Mouse (Mus musculus) brain, embryonic 18.5 days (tissue): Measurements from ENCODE around the gene Lhfpl4.

Source experiments
- DNase-seq: peaks from one replicate; pipeline ENCODE4 v3.0.0-alpha.2; 2012; ENCODE audit warnings: low read depth, low spot score

Gene Lhfpl4

DNA sequence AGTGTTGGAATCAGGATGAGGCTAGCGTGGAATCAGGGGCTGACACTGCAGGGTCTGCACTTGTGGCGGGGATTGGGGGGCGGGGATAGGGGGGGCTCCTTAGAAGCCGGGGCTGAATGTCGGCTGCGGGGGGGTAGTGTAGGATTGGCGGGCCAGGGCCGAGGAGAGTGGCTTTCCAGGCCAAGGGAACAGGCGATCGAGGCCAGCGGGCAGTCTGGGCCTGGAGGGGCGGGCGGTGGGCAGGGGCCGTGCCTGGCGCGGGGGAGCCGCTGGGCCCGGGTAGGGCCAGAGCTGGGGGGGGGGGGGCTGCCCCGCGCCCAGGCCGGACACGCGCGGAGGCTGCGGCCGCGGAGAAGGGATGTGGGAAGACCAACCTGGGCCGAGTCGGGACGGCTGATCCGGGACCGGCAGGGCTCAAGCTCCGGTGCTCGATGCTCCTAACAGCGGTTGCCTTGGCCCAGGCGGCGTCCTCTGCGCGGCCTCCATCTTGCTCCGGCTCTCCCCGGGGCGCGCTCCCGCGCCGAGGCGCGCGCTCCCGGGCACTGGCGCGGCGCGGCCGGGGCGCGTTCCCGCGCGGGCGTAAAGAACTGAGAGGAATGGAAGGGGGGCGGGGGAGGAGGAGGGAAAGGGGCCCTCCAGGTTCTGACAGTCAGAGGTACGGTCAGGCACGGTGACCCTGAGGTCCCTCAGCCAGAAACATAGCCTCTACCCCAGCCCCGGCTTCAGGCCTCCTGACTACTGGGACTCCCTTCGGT, at the start of gene Lhfpl4:
Gene Lhfpl4 (minus strand): TSS at position 544 of the 755 bp plus-strand sequence.
- peak; percentile 43 for DNase-seq

- DNase-seq: no peak
Observed at GRCm38 (mm10) chr6:113242753-113243152, 47.6 kb upstream of the Lhfpl4 start.

- no peak for DNase-seq
Observed at GRCm38 (mm10) chr6:113238442-113238841, 43.3 kb upstream of the Lhfpl4 start.

DNA sequence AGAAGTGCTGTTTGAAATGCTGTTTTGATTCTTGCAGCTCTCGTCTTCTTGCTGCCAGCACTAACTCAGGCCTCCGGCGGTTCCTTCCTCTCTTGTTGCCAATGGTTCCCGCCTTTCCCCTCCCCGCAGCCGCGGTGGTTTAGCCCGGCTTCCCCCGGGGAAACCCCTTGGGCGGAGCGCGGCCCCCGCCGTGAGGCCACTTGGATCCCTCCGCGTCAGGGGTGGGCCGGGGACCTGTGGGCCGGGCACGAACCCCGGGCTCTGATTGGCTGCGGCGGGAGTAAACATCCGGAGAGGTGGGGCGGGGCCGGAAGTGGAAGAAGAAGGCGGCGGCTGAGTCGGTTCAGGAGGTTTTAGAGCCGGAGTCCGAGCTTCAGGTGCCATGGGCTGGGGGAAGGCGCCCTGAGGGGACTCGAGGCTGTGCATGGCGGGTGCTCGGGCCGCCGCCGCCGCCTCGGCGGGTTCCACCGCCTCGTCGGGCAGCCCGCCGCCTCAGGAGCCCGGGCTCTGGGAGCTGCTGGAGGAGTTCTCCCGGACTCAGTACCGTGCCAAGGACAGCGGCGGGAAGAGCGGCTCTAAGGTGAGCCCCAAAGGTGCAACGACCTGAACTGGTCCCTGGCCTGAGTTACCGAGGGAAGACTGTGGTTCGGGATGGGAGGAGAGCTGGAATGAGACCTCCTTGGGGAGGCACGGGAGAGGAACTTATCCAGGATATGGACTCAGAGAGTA, 42.5 kb upstream of the Lhfpl4 start, which contains the start of gene Mtmr14:
Gene Mtmr14 (plus strand): TSS at position 302 of the 729 bp plus-strand sequence.
- peak; percentile 93 for DNase-seq

- DNase-seq: no peak
Observed at GRCm38 (mm10) chr6:113235141-113235540, 40.0 kb upstream of the Lhfpl4 start.

DNA sequence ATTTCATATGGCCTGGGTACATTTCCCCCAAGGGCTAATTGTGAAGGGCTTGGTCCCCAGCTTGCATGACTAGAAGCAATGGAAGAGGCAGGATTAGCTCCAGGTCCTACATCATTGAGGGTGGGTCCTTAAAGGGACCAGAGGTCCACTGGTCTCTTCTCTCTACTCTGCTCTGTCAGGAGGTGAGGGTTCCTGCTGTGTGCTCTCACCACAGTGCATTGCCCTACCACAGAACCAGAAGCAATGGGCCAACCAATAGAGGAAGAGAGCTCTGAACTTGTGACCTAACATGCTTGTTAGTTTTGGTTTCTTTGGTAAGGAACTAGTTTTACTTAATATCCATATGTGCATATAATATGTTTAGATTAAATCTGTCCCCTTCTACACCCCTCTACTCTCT, 31.5 kb upstream of the Lhfpl4 start:
- no peak for DNase-seq

- DNase-seq: no peak
Observed at GRCm38 (mm10) chr6:113225798-113226197, 30.6 kb upstream of the Lhfpl4 start.

- DNase-seq: no peak
Observed at GRCm38 (mm10) chr6:113216280-113216679, 21.1 kb upstream of the Lhfpl4 start.

- DNase-seq: no peak
Observed at GRCm38 (mm10) chr6:113195596-113195992, 410 bp upstream of the Lhfpl4 start.

GRCm38 (mm10) chr6:113194517-113194840, 705 bp downstream of the Lhfpl4 start:
- DNase-seq: no peak

DNA sequence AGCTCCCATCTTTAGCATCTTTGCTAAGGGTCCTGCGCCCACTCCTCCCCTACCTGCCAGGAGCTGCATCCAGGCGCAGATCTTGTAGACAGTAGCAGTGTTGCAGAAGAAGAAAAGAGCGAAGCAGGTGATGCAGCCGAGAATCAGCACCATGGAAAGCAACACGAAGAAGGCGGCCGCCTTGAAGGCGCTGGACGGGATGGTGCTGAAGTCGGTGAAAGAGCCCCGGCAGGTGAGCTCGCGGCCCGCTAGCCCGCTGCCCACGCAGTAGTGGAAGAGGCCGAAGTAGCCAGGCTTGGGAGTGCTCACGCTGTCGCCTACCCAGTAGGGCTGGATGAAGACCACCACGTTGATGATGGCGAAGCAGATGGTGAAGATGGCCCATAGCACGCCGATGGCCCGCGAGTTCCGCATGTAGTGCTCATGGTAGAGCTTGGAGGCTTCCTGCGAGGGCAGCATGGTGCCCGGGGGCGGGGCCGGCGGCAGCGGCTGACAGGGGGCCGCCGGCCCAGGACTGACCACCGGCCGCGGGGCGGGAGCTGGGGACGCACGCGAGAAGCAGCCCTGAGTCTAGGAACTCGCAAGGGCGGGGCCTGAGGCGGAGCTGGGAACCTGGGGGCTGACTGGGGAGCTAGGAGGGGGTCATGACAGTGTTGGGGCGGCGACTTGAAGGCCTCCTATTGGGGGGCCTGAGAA, 1.3 kb downstream of the Lhfpl4 start:
- DNase-seq: no peak

DNA sequence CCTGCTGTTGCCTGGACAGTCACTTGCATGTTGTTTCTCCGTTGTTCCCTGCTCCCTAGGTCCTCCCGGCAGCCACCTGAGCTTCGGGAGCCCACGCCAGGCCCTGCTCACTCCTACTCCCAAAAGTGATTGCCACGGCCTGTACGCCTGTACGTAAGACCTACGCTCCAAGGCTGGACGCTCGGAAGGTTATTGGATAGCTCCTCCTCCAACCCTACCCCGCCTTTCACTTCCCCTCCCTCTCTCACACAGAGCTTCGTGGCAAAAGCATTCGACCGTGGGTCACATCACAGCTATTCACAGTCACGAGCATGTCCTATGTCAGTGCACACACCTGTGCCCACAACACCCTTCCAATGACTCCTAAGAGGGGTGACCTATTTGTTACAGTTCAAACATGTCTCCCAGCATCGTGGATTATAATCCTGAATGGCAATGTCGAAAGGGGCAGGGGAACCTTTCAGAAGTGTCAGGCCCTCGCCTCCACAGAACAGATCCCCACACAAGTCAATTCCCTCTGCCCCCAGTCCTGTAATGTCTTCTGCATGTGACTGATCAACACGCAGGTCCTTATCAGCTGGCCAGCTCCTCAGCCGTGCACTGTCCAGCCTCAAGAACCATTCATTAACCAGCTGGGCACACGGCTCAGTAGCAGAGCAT, 10.2 kb downstream of the Lhfpl4 start:
- DNase-seq: no peak

DNA sequence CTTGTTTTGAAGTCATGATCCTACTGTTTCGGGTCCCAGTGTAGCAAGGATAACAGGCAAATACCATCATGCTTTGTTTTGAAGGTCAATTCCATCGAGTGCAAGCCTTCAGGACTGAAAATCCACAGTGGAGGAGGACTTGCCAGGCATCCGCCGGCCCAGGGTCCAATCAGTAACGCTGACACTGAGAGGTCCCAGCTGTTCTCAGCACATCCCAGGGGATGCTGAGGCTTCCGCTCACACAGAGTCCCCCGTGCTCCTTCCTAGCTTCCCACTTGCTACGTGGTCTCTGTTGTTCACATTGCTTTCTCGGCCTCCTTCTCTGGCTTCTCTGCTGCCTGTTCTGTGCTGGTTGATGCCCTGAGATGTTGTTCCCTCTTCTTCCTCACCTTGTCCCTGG, 11.0 kb downstream of the Lhfpl4 start:
- no peak for DNase-seq

DNA sequence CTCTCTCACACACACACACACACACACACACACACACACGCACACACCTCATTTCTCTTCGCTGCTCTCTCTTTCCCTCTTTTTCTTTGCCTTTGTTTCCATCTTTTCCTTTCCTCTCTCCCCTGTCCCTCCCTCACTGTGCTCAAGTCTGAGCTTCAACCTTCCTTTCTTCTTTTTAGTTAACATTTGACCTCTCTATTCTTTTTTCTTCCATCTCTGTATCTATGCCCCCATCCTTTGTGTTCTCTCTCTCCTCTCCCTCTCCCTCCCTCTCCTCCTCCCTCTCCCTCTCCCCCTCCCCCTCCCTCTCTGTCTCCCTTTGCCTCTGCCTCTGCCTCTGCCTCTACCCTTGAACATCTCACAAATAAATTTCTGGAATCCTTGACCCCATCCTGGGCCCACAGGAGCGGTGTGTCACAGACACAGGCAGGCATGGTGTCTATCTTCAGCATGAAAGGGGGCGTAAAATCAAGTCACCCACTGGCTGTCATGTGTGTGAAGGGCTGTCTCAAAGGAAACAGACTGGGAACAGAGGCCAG, 15.9 kb downstream of the Lhfpl4 start:
- no peak for DNase-seq

GRCm38 (mm10) chr6:113178286-113179194, 16.6 kb downstream of the Lhfpl4 start:
- peak; percentile 50 for DNase-seq

- no peak for DNase-seq
Observed at GRCm38 (mm10) chr6:113176613-113177012, 18.6 kb downstream of the Lhfpl4 start.

DNA sequence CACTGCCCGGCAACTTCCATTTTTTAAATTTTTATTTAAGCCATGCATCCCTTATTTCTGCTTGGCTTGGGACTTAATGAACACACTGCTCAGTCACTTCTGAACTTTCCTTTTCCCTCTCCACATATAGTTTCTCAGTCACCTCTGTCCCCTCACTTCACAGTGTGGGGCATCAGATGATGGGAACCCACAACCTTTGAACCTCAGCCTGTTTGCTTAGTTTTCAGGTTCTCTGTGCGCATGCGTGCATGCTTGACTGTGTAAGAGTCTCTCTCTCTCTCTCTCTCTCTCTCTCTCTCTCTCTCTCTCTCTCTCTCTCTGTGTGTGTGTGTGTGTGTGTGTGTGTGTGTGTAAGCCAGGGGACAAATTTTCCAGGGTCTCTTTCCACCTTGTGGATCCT, 19.7 kb downstream of the Lhfpl4 start:
- DNase-seq: no peak

GRCm38 (mm10) chr6:113172568-113172967, 22.6 kb downstream of the Lhfpl4 start:
- no peak for DNase-seq

DNA sequence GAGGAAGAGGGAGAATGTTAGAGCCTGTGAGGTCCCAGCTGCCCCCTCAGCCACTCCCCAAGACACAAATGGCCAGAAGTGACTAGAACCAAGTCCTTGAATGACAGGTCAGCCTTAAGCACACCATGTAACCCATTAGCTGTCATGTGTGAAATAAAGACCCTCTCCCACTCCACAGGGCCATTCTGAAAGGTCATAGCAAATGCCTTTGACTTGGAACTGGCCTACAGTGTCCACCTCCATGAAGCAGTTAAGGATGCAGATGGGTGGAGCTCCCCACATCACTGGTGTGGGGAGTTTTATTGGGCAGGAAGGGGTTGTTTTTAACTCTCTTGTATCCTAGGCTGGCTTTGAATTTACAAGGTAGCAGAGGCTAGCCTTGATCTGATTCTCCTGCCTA, 23.2 kb downstream of the Lhfpl4 start:
- no peak for DNase-seq

- no peak for DNase-seq
Observed at GRCm38 (mm10) chr6:113170651-113171050, 24.5 kb downstream of the Lhfpl4 start.

- DNase-seq: no peak
Observed at GRCm38 (mm10) chr6:113169852-113170251, 25.3 kb downstream of the Lhfpl4 start.
